In genomic region chr17:28776817-28777216, GRCm38 (mm10) we compare ENCODE assay signal across 12 mouse cellular contexts. TPM values are rescaled to one million over a fixed set of nuclear protein-coding genes. Genes with fewer than 3 reads are reported as not detected.
DNase-seq lines count a peak whose midpoint lies in the region; ATAC-seq and TF ChIP-seq lines count a peak whose summit lies in the region.
"Had no signal": no experiment of that assay in that cellular context is flagged by ENCODE, and none has a peak within 500 bp of the region (broad histone marks: within the 10 kb centered on the region; RNA-seq: fewer than 3 reads in every experiment).

No protein-coding gene starts in this region.

- no peak for ATAC-seq in liver, embryonic 14.5 days (ENCODE audit: insufficient read depth)
- ATAC-seq in megakaryocyte progenitor cell, adult 5-6 weeks (replicated peaks; ENCODE audit: poor library complexity), result 0 out of 2 replicates have a peak, but pooled peaks have one; percentile 34

- peak; percentile 41; the same call in 1 of the 2 replicates for TF ChIP-seq CTCF in gastrocnemius, adult 2 months (IDR thresholded peaks at IDR 0.05)
- TF ChIP-seq CTCF in liver, embryonic 14.5 days (IDR thresholded peaks at IDR 0.05; ENCODE audit: low read depth), result peak; percentile 72

- no peaks in the 10 kb centered on the region for H3K27me3 ChIP-seq in liver, embryonic 14.5 days (ENCODE audit: control insufficient read depth, insufficient read depth, low read length)

- no peaks in the 10 kb centered on the region for H3K36me3 ChIP-seq in liver, embryonic 14.5 days (replicated peaks; ENCODE audit: control insufficient read depth, insufficient read depth, low read depth)
- H3K36me3 ChIP-seq: heart, embryonic 10.5 days had no signal

- WGBS in liver, embryonic 14.5 days (ENCODE audit: insufficient replicate concordance), result 72% methylated on average over 3 of the region's 3 CpGs

- no peaks in the 10 kb centered on the region for H3K9me3 ChIP-seq in liver, embryonic 14.5 days (ENCODE audit: control insufficient read depth, low read length)

- H3K27ac ChIP-seq in gastrocnemius, adult 2 months, result no peak overlapping the region; the same call in 1 of the 2 replicates
- H3K27ac ChIP-seq in liver, embryonic 14.5 days, result no peak overlapping the region
- H3K27ac ChIP-seq: heart, embryonic 10.5 days had no signal

- H3K4me2 ChIP-seq in liver, embryonic 14.5 days (ENCODE audit: low read depth), result no peak overlapping the region

- no peak overlapping the region for H3K9ac ChIP-seq in liver, embryonic 14.5 days (replicated peaks)

- DNase-seq in gastrocnemius, adult 2 months, result no peak
- no peak for DNase-seq in gastrocnemius, postnatal 14 days
- no peak for DNase-seq in liver, embryonic 14.5 days (ENCODE audit: low read depth in 3 of 3, low spot score in 3 of 3)
- no peak for DNase-seq in liver
- DNase-seq in NIH3T3 (ENCODE audit: low read depth), result peak; percentile 39
- DNase-seq in thymus, postnatal 4 days, result no peak
- no peak for DNase-seq in layer of hippocampus, postnatal 25 days (ENCODE audit: extremely low spot score in 1 of 2, low spot score in 1 of 2)
- DNase-seq: lung, adult 2 months had no signal

- H3K4me1 ChIP-seq in liver, embryonic 14.5 days (replicated peaks; ENCODE audit: control insufficient read depth in 2 of 2, insufficient read depth in 2 of 2, low read length in 1 of 2), result no peaks in the 10 kb centered on the region

- intact Hi-C loops in gastrocnemius, adult 2 months (cut with DNase I), result no loop called here
- intact Hi-C loops in gastrocnemius, postnatal 14 days (cut with DNase I; ENCODE audit: low total_unique reads), result no loop called here

- no peak overlapping the region for H3K4me3 ChIP-seq in gastrocnemius, adult 2 months
- H3K4me3 ChIP-seq in liver, embryonic 14.5 days (ENCODE audit: insufficient read depth in 1 of 2, low read depth in 2 of 2, low read length in 2 of 2), result no peak overlapping the region
- H3K4me3 ChIP-seq: heart, embryonic 10.5 days; myocyte had no signal

- TF ChIP-seq EP300 in liver, embryonic 14.5 days (IDR thresholded peaks at IDR 0.05; ENCODE audit: low read depth), result no peak

RNA-seq across cellular contexts. Expression of gene Mapk13, which starts 7.7 kb away (rescaled TPM):
- under 1 TPM in 1 of 2 experiments, not detected in 1; 0.13 TPM for total RNA-seq in gastrocnemius, adult 2 months (2021)
- under 1 TPM; 0.24 to 0.39 TPM for total RNA-seq in gastrocnemius, postnatal 14 days (2021)
- 1.5 and 1.6 TPM in 2 replicates for polyA plus RNA-seq in liver, embryonic 14.5 days (2012; rRNA removed)
- 1.5 and 1.6 TPM in 2 replicates for polyA plus RNA-seq in liver, embryonic 14.5 days (2014; fragmentation: Nextera tagmentation; extraction: Ambion mirVana)
- 1.3 and 2.2 TPM in 2 replicates for total RNA-seq in megakaryocyte progenitor cell, adult 5-6 weeks (2015)
- 1.1 and 4.8 TPM in 2 replicates for total RNA-seq in megakaryocyte progenitor cell, adult 5-6 weeks (2017)
- total RNA-seq in layer of hippocampus, postnatal 25 days (2021), result 1 to 10 TPM in 1 of 2 experiments, under 1 TPM in 1; 0.45 to 1.3 TPM
- polyA plus RNA-seq: C2C12 had no signal

RNA-seq across cellular contexts. Expression of gene Brpf3, which starts 24.1 kb away (rescaled TPM):
- total RNA-seq in gastrocnemius, adult 2 months (2021), result 10 to 100 TPM; 15.5 to 16.2 TPM
- 10 to 100 TPM; 14.5 to 15.0 TPM for total RNA-seq in gastrocnemius, postnatal 14 days (2021)
- 95.9 and 98.3 TPM in 2 replicates for polyA plus RNA-seq in liver, embryonic 14.5 days (2012; rRNA removed)
- 48.6 and 66.8 TPM in 2 replicates for polyA plus RNA-seq in liver, embryonic 14.5 days (2014; fragmentation: Nextera tagmentation; extraction: Ambion mirVana)
- total RNA-seq in megakaryocyte progenitor cell, adult 5-6 weeks (2015), result 29.5 and 29.9 TPM in 2 replicates
- 3.4 and 3.9 TPM in 2 replicates for total RNA-seq in megakaryocyte progenitor cell, adult 5-6 weeks (2017)
- total RNA-seq in layer of hippocampus, postnatal 25 days (2021), result 10 to 100 TPM; 36.2 to 50.0 TPM

RNA-seq across cellular contexts. Expression of gene AC170998.1, which starts 50.9 kb away (rescaled TPM):
- under 1 TPM; 0.39 to 0.71 TPM for total RNA-seq in gastrocnemius, adult 2 months (2021)
- total RNA-seq in gastrocnemius, postnatal 14 days (2021), result under 1 TPM in 1 of 2 experiments, not detected in 1; 0.53 TPM
- 0.06 and 0.58 TPM in 2 replicates for polyA plus RNA-seq in liver, embryonic 14.5 days (2012; rRNA removed)
- polyA plus RNA-seq in liver, embryonic 14.5 days (2014; fragmentation: Nextera tagmentation; extraction: Ambion mirVana), result 0.40 and 0.74 TPM in 2 replicates
- total RNA-seq in megakaryocyte progenitor cell, adult 5-6 weeks (2015), result 4.3 and 6.5 TPM in 2 replicates
- total RNA-seq in megakaryocyte progenitor cell, adult 5-6 weeks (2017), result 1.1 and 5.1 TPM in 2 replicates
- 1 to 10 TPM; 1.6 to 1.7 TPM for total RNA-seq in layer of hippocampus, postnatal 25 days (2021)
- polyA plus RNA-seq: myocyte had no signal
